Mouse (Mus musculus): ENCODE results near the gene Mgat4d. TPM values are rescaled to one million over a fixed set of nuclear protein-coding genes. Genes with fewer than 3 reads are reported as not detected.
"Not testable (repeated sequence)": the region's sequence is repeated elsewhere in the genome, so short reads cannot be mapped to it uniquely, and the experiment has no call there.

The Mgat4d gene
- polyA plus RNA-seq (2012; ENCODE audit: insufficient read depth, insufficient read length, missing spikeins): not detected in 2 replicates

GRCm38 (mm10) chr8:83348263-83348662, at the start of gene Mgat4d:
Gene Mgat4d, plus strand, starts transcription at chr8:83348471.
- no peak for TF ChIP-seq POLR2A (IDR thresholded peaks at IDR 0.05; ENCODE audit: borderline replicate concordance, low read depth, low read length)
- no peak for TF ChIP-seq CTCF (IDR thresholded peaks at IDR 0.05; ENCODE audit: low read depth, low read length)
- no peaks in the 10 kb centered on the region for H3K4me1 ChIP-seq (ENCODE audit: control insufficient read depth, insufficient read depth, low read length)
- no peak within 1 kb of the TSS for H3K4me3 ChIP-seq (ENCODE audit: insufficient read depth, low read length)
- H3K27ac ChIP-seq (ENCODE audit: insufficient read depth, low read depth, low read length): no peak within 1 kb of the TSS

- H3K4me3 ChIP-seq (ENCODE audit: insufficient read depth, low read length): no peak overlapping the region
These were observed 48.1 kb upstream of the Mgat4d start for GRCm38 (mm10) chr8:83300135-83300534.

GRCm38 (mm10) chr8:83304946-83305345, 43.3 kb upstream of the Mgat4d start:
- Histone ChIP-seq H3K4me3 (ENCODE audit: insufficient read depth, low read length) (no peak overlapping the region), H3K4me1 (ENCODE audit: control insufficient read depth, insufficient read depth, low read length) (no peaks in the 10 kb centered on the region), H3K27ac (ENCODE audit: insufficient read depth, low read depth, low read length) (no peak overlapping the region)
- no peak for TF ChIP-seq CTCF (IDR thresholded peaks at IDR 0.05; ENCODE audit: low read depth, low read length)
- TF ChIP-seq POLR2A (IDR thresholded peaks at IDR 0.05; ENCODE audit: borderline replicate concordance, low read depth, low read length): no peak

More at GRCm38 (mm10) chr8:83300135-83300534, 48.1 kb upstream of the Mgat4d start:
- Histone ChIP-seq H3K27ac (ENCODE audit: insufficient read depth, low read depth, low read length) (no peak overlapping the region), H3K4me1 (ENCODE audit: control insufficient read depth, insufficient read depth, low read length) (no peaks in the 10 kb centered on the region)
- TF ChIP-seq CTCF (IDR thresholded peaks at IDR 0.05; ENCODE audit: low read depth, low read length) (no peak; the same call in 1 of the 2 replicates), POLR2A (IDR thresholded peaks at IDR 0.05; ENCODE audit: borderline replicate concordance, low read depth, low read length) (no peak)

GRCm38 (mm10) chr8:83309836-83310235, 38.4 kb upstream of the Mgat4d start:
- Histone ChIP-seq H3K4me3 (ENCODE audit: insufficient read depth, low read length) (no peak overlapping the region), H3K27ac (ENCODE audit: insufficient read depth, low read depth, low read length) (no peak overlapping the region), H3K4me1 (ENCODE audit: control insufficient read depth, insufficient read depth, low read length) (no peaks in the 10 kb centered on the region)
- TF ChIP-seq CTCF (IDR thresholded peaks at IDR 0.05; ENCODE audit: low read depth, low read length) (no peak), POLR2A (IDR thresholded peaks at IDR 0.05; ENCODE audit: borderline replicate concordance, low read depth, low read length) (no peak)

- H3K4me3 ChIP-seq (ENCODE audit: insufficient read depth, low read length); H3K4me1 ChIP-seq (ENCODE audit: control insufficient read depth, insufficient read depth, low read length); H3K27ac ChIP-seq (ENCODE audit: insufficient read depth, low read depth, low read length): not testable (repeated sequence)
These were observed 33.2 kb upstream of the Mgat4d start for GRCm38 (mm10) chr8:83315084-83315483.

GRCm38 (mm10) chr8:83315691-83316090, 32.6 kb upstream of the Mgat4d start:
- no peak overlapping the region for H3K4me3 ChIP-seq (ENCODE audit: insufficient read depth, low read length)
- H3K4me1 ChIP-seq (ENCODE audit: control insufficient read depth, insufficient read depth, low read length): no peaks in the 10 kb centered on the region
- no peak overlapping the region for H3K27ac ChIP-seq (ENCODE audit: insufficient read depth, low read depth, low read length)
- TF ChIP-seq POLR2A (IDR thresholded peaks at IDR 0.05; ENCODE audit: borderline replicate concordance, low read depth, low read length) (no peak), CTCF (IDR thresholded peaks at IDR 0.05; ENCODE audit: low read depth, low read length) (no peak)

- no peak overlapping the region for H3K27ac ChIP-seq (ENCODE audit: insufficient read depth, low read depth, low read length)
These were observed 27.7 kb upstream of the Mgat4d start for GRCm38 (mm10) chr8:83320543-83320942.

GRCm38 (mm10) chr8:83322374-83322773, 25.9 kb upstream of the Mgat4d start:
- Histone ChIP-seq H3K4me3 (ENCODE audit: insufficient read depth, low read length) (no peak overlapping the region), H3K4me1 (ENCODE audit: control insufficient read depth, insufficient read depth, low read length) (no peaks in the 10 kb centered on the region), H3K27ac (ENCODE audit: insufficient read depth, low read depth, low read length) (no peak overlapping the region)
- no peak for TF ChIP-seq POLR2A (IDR thresholded peaks at IDR 0.05; ENCODE audit: borderline replicate concordance, low read depth, low read length)
- no peak for TF ChIP-seq CTCF (IDR thresholded peaks at IDR 0.05; ENCODE audit: low read depth, low read length)

More at GRCm38 (mm10) chr8:83320543-83320942, 27.7 kb upstream of the Mgat4d start:
- Histone ChIP-seq H3K4me3 (ENCODE audit: insufficient read depth, low read length) (no peak overlapping the region), H3K4me1 (ENCODE audit: control insufficient read depth, insufficient read depth, low read length) (no peaks in the 10 kb centered on the region)
- TF ChIP-seq CTCF (IDR thresholded peaks at IDR 0.05; ENCODE audit: low read depth, low read length): no peak
- no peak for TF ChIP-seq POLR2A (IDR thresholded peaks at IDR 0.05; ENCODE audit: borderline replicate concordance, low read depth, low read length)

GRCm38 (mm10) chr8:83323056-83323455, 25.2 kb upstream of the Mgat4d start:
- H3K4me1 ChIP-seq (ENCODE audit: control insufficient read depth, insufficient read depth, low read length): no peaks in the 10 kb centered on the region
- no peak for TF ChIP-seq POLR2A (IDR thresholded peaks at IDR 0.05; ENCODE audit: borderline replicate concordance, low read depth, low read length)
- TF ChIP-seq CTCF (IDR thresholded peaks at IDR 0.05; ENCODE audit: low read depth, low read length): no peak
- no peak overlapping the region for H3K4me3 ChIP-seq (ENCODE audit: insufficient read depth, low read length)
- H3K27ac ChIP-seq (ENCODE audit: insufficient read depth, low read depth, low read length): no peak overlapping the region

- Histone ChIP-seq H3K4me3 (ENCODE audit: insufficient read depth, low read length) (no peak overlapping the region), H3K27ac (ENCODE audit: insufficient read depth, low read depth, low read length) (no peak overlapping the region), H3K4me1 (ENCODE audit: control insufficient read depth, insufficient read depth, low read length) (no peaks in the 10 kb centered on the region)
- TF ChIP-seq POLR2A (IDR thresholded peaks at IDR 0.05; ENCODE audit: borderline replicate concordance, low read depth, low read length) (no peak), CTCF (IDR thresholded peaks at IDR 0.05; ENCODE audit: low read depth, low read length) (no peak)
These were observed 20.4 kb upstream of the Mgat4d start for GRCm38 (mm10) chr8:83327889-83328288.

- TF ChIP-seq POLR2A (IDR thresholded peaks at IDR 0.05; ENCODE audit: borderline replicate concordance, low read depth, low read length) (no peak), CTCF (IDR thresholded peaks at IDR 0.05; ENCODE audit: low read depth, low read length) (no peak)
- H3K4me1 ChIP-seq (ENCODE audit: control insufficient read depth, insufficient read depth, low read length): no peaks in the 10 kb centered on the region
- peak overlapping the region; percentile 88 for H3K4me3 ChIP-seq (ENCODE audit: insufficient read depth, low read length)
- 0 out of 2 replicates have a peak overlapping the region, but pooled peaks have one; percentile 22 for H3K27ac ChIP-seq (ENCODE audit: insufficient read depth, low read depth, low read length)
These were observed 16.7 kb upstream of the Mgat4d start for GRCm38 (mm10) chr8:83331567-83331898.
